Mouse (Mus musculus) layer of hippocampus, adult 11-12 months (tissue): ENCODE data around the gene Faxc.

Source experiments
- DNase-seq: peaks from one replicate; pipeline ENCODE4 v3.0.0; 2022; ENCODE audit warnings: low spot score

Gene Faxc

GRCm38 (mm10) chr4:22029951-22030350 lies 98.8 kb downstream of the Faxc start:
- DNase-seq: no peak
